Mouse (Mus musculus) liver, postnatal 0 days (tissue): ENCODE measurements around the gene Gm5127.

ENCODE experiments used
- CTCF ChIP-seq: sonication (generic); IDR thresholded peaks from 2 replicates; pipeline ENCODE4 v1.5.1; 2016; ENCODE audit warnings: antibody characterized with exemption, low read depth
- EP300 ChIP-seq: IDR thresholded peaks from 2 replicates; pipeline ENCODE4 v1.6.1; 2016; ENCODE audit warnings: antibody characterized with exemption, low read depth, mild to moderate bottlenecking

- TF ChIP-seq EP300 (no peak), CTCF (no peak)
Measured at GRCm38 (mm10) chrX:106593914-106594313, 10.9 kb downstream of the Gm5127 start.
